Mouse (Mus musculus): ENCODE measurements around the gene Gm10840. TPM values are rescaled to one million over a fixed set of nuclear protein-coding genes. Genes with fewer than 3 reads are reported as not detected.
"Not testable (repeated sequence)": the region's sequence is repeated elsewhere in the genome, so short reads cannot be mapped to it uniquely, and the experiment has no call there.

Gm10840 gene
- not detected in 2 replicates for total RNA-seq (2014; rRNA removed)
- polyA plus RNA-seq (2015; fragmentation: Nextera tagmentation; extraction: Ambion mirVana) = not detected in 2 replicates

DNA sequence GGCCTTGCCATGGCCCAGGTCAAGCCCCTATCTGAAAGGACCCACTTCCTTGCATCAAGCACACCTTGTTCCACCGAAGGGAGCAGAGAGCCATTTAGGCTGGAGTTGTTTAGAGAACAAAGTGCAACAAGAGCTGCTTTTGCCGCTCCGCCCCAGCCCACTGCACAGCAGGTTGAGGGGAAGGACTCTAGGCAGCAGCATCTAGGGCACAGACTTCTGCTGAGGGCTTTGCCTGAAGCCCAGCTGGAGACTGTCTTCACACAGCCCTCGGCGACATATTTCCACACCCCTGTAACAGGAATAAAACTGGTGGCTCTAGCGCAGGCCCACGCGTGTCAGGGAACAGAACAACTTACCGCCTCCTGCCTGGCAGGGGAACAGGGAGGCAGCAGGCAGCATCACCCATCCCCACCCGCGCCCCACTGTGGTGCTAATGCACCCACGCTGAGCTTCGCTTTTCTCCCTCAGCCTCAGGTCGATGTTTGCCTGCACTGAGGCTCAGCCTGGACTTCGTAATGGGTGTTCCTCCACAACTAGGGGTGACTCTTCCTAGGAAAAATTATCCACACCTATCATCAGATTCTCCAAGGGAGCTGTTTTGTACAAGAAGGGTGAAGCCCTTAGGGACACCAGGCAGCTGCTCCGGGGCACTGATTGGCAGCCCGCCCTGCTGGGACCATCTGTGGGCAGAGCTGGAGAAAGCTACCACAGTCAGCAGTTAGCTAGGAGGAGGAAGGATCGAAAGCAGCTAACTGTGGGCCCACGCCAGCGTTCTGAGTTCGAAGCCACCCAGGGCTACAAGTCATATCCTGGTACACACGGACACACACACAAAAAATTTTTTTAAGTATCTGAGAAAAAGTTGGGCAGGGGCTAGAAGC lies at the start of gene Gm10840, which contains the start of gene Limd2:
Gene Gm10840, plus strand, starts transcription at position 10 of the 881 bp plus-strand sequence.
Gene Limd2, minus strand, starts transcription at position 20 of the 881 bp plus-strand sequence.
- ATAC-seq = peak; percentile 15; the same call in 1 of the 2 replicates
- Histone ChIP-seq H3K27me3 (ENCODE audit: insufficient read depth, low read length) (no peaks in the 10 kb centered on the region), H3K9me3 (ENCODE audit: low read length) (no peaks in the 10 kb centered on the region), H3K4me3 (ENCODE audit: low read length) (peak within 1 kb of the TSS; percentile 59), H3K27ac (peak within 1 kb of the TSS; percentile 95), H3K4me2 (ENCODE audit: low read depth, low read length) (peak within 1 kb of the TSS; percentile 87), H3K9ac (replicated peaks; ENCODE audit: low read length) (peak within 1 kb of the TSS; percentile 75), H3K4me1 (ENCODE audit: insufficient read depth, low read length) (peaks cover 11% of the 10 kb centered on the region; the same call in 1 of the 2 replicates), H3K36me3 (ENCODE audit: insufficient read depth, low read length) (peaks cover 39% of the 10 kb centered on the region)
- TF ChIP-seq CTCF (IDR thresholded peaks at IDR 0.05; ENCODE audit: low read depth) = no peak
- 23% methylated on average over 22 of the region's 22 CpGs for WGBS
- peak; percentile 52 for DNase-seq (ENCODE audit: low spot score)

DNA sequence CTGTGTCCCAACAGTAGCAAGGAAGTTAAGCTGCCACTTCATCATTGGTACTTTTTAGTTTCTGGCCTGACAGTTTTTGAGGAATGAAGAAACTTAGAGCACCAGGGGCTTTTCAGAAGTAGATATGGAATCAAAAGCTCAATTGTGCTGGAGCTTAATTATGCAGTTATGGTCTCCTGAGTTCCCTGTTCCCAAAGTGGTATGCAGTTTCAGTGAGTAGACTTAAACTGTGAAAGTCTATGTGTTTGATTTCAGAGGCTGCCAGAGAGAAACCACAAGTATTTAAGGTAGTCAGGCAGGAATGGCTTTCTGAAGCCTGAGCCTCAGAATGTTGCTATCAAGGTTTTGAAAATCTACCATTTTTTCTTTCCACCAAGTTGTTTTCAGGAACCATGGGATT lies 49.0 kb upstream of the Gm10840 start:
- Histone ChIP-seq H3K4me1 (ENCODE audit: insufficient read depth, low read length) (no peaks in the 10 kb centered on the region), H3K36me3 (ENCODE audit: insufficient read depth, low read length) (no peaks in the 10 kb centered on the region), H3K27ac (no peak overlapping the region), H3K9ac (replicated peaks; ENCODE audit: low read length) (no peak overlapping the region), H3K27me3 (ENCODE audit: insufficient read depth, low read length) (no peaks in the 10 kb centered on the region), H3K4me3 (ENCODE audit: low read length) (no peak overlapping the region), H3K9me3 (ENCODE audit: low read length) (no peaks in the 10 kb centered on the region), H3K4me2 (ENCODE audit: low read depth, low read length) (no peak overlapping the region)
- no peak for DNase-seq (ENCODE audit: low spot score)
- ATAC-seq = no peak
- no peak for TF ChIP-seq CTCF (IDR thresholded peaks at IDR 0.05; ENCODE audit: low read depth)

DNA sequence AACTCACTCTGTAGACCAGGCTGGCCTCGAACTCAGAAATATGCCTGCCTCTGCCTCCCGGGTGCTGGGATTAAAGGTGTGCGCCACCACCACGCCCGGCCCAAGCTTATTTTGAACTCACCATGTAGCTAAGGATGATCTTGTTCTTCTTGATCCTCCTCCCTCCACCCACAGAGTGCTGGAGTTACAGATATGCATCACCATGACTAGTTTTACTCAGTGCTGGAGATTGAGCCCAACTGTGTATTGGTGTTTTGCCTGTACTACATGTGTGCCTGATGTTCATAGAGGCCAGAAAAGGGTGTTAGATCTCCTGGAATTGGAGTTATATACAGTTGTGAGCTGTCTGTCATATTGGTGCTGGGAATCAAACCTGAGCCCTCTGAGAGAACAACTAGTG lies 38.4 kb upstream of the Gm10840 start:
- Histone ChIP-seq H3K9me3 (ENCODE audit: low read length) (no peaks in the 10 kb centered on the region), H3K27ac (no peak overlapping the region), H3K36me3 (ENCODE audit: insufficient read depth, low read length) (peaks cover 34% of the 10 kb centered on the region), H3K9ac (replicated peaks; ENCODE audit: low read length) (no peak overlapping the region), H3K27me3 (ENCODE audit: insufficient read depth, low read length) (no peaks in the 10 kb centered on the region), H3K4me2 (ENCODE audit: low read depth, low read length) (no peak overlapping the region), H3K4me3 (ENCODE audit: low read length) (no peak overlapping the region), H3K4me1 (ENCODE audit: insufficient read depth, low read length) (no peaks in the 10 kb centered on the region)
- 95% methylated on average over 5 of the region's 5 CpGs for WGBS
- ATAC-seq (no peak), DNase-seq (ENCODE audit: low spot score) (no peak)
- no peak for TF ChIP-seq CTCF (IDR thresholded peaks at IDR 0.05; ENCODE audit: low read depth)

DNA sequence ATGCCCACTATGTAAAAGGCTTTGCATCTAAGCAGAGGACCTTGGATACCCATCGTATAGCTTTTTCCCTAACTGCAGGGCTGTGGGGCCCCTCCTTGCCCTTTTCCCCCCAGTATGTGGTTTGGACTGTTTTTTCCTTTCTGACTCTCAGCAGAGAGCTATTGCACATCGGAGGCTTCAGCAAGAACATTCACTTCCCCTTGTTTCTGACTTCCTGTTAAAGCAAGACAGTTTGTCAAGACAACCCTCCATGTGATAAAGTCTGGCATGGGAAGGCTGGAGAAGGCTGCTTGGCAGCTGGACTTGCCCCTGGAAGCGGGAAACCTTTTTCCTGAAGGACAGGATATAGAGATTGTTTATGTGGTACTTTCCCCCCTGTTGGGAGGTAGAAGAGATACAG lies 37.9 kb upstream of the Gm10840 start:
- no peak for ATAC-seq
- H3K4me2 ChIP-seq (ENCODE audit: low read depth, low read length) = no peak overlapping the region
- no peak for DNase-seq (ENCODE audit: low spot score)
- no peaks in the 10 kb centered on the region for H3K9me3 ChIP-seq (ENCODE audit: low read length)
- H3K4me1 ChIP-seq (ENCODE audit: insufficient read depth, low read length) = no peaks in the 10 kb centered on the region
- no peak overlapping the region for H3K9ac ChIP-seq (replicated peaks; ENCODE audit: low read length)
- peaks cover 30% of the 10 kb centered on the region for H3K36me3 ChIP-seq (ENCODE audit: insufficient read depth, low read length)
- 86% methylated on average over 3 of the region's 3 CpGs for WGBS
- no peaks in the 10 kb centered on the region for H3K27me3 ChIP-seq (ENCODE audit: insufficient read depth, low read length)
- no peak for TF ChIP-seq CTCF (IDR thresholded peaks at IDR 0.05; ENCODE audit: low read depth)
- H3K4me3 ChIP-seq (ENCODE audit: low read length) = no peak overlapping the region
- H3K27ac ChIP-seq = no peak overlapping the region

DNA sequence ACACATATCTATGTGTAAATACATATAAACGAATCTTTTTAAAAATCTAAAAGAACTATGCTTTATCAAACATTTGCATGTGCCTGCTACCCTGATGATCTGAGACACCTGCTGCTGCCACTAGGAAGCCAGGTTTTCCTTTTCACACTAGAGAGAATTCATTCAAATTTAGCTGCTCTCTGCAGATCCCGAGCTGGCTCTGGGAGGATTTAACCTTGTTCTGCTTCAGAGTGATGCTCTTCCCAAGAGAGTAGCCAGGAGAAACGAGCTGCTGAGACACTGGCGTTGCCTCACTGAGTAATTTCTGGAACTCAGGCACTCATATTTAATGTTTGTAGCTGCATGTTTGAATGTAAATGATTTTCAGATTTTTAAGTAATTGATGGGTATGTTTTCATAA lies 35.9 kb upstream of the Gm10840 start:
- H3K27me3 ChIP-seq (ENCODE audit: insufficient read depth, low read length) = no peaks in the 10 kb centered on the region
- H3K36me3 ChIP-seq (ENCODE audit: insufficient read depth, low read length) = peaks cover 30% of the 10 kb centered on the region
- no peak for TF ChIP-seq CTCF (IDR thresholded peaks at IDR 0.05; ENCODE audit: low read depth)
- H3K4me3 ChIP-seq (ENCODE audit: low read length) = no peak overlapping the region
- DNase-seq (ENCODE audit: low spot score) (no peak), ATAC-seq (no peak)
- H3K4me2 ChIP-seq (ENCODE audit: low read depth, low read length) = no peak overlapping the region
- no peaks in the 10 kb centered on the region for H3K4me1 ChIP-seq (ENCODE audit: insufficient read depth, low read length)
- no peaks in the 10 kb centered on the region for H3K9me3 ChIP-seq (ENCODE audit: low read length)
- no peak overlapping the region for H3K27ac ChIP-seq
- H3K9ac ChIP-seq (replicated peaks; ENCODE audit: low read length) = no peak overlapping the region
- WGBS = 74% methylated on average over 4 of the region's 4 CpGs

DNA sequence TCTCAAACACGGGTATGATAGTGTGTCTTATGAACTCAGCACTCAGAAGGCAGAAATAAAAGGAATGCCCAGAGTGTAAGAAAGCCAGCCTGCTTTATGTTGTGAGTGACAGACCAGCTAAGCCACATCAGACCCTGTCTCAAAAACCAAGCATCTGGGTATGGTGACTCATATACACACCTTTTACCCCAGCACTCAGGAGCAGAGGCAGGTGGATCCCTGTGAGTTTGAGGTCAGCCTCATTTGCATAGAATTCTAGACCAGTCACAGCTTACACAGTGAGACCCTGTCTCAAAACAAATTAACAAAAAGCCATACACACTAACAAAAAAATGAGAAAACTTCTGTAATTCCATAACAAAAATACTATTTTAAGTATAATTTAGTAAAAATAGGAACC lies 34.8 kb upstream of the Gm10840 start:
- H3K27me3 ChIP-seq (ENCODE audit: insufficient read depth, low read length) = no peaks in the 10 kb centered on the region
- peaks cover 33% of the 10 kb centered on the region; the same call in 1 of the 2 replicates for H3K36me3 ChIP-seq (ENCODE audit: insufficient read depth, low read length)
- DNase-seq (ENCODE audit: low spot score) (no peak), ATAC-seq (no peak)
- no peaks in the 10 kb centered on the region for H3K4me1 ChIP-seq (ENCODE audit: insufficient read depth, low read length)
- H3K4me2 ChIP-seq (ENCODE audit: low read depth, low read length) = no peak overlapping the region
- WGBS = 87% methylated on average over 1 of the region's 1 CpGs
- no peaks in the 10 kb centered on the region for H3K9me3 ChIP-seq (ENCODE audit: low read length)
- no peak overlapping the region for H3K4me3 ChIP-seq (ENCODE audit: low read length)
- H3K9ac ChIP-seq (replicated peaks; ENCODE audit: low read length) = no peak overlapping the region
- H3K27ac ChIP-seq = no peak overlapping the region
- no peak for TF ChIP-seq CTCF (IDR thresholded peaks at IDR 0.05; ENCODE audit: low read depth)

DNA sequence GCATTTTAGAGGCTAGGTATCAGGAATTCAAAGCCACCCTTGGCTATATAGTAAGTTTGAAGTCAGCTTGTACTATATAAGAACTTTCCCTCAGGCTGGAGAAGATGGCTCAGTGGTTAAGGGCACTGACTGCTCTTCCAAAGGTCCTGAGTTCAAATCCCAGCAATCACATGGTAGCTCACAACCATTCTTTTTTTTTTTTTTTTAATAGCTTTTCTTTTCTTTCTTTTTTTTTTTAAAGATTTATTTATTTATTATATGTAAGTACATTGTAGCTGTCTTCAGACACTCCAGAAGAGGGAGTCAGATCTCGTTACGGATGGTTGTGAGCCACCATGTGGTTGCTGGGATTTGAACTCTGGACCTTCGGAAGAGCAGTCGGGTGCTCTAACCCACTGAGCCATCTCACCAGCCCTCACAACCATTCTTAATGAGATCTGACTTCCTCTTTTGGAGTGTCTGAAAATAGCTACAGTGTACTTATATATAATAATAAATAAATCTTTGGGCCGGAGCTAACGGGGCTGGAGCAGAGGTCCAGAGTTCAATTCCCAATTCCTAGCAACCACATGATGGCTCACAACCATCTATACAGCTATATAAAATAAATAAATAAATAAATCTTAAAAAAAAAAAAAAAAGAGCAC lies 33.8 kb upstream of the Gm10840 start:
- H3K4me1 ChIP-seq (ENCODE audit: insufficient read depth, low read length); H3K4me3 ChIP-seq (ENCODE audit: low read length); H3K27me3 ChIP-seq (ENCODE audit: insufficient read depth, low read length); H3K9me3 ChIP-seq (ENCODE audit: low read length); DNase-seq (ENCODE audit: low spot score); H3K27ac ChIP-seq; H3K9ac ChIP-seq (replicated peaks; ENCODE audit: low read length); ATAC-seq; H3K4me2 ChIP-seq (ENCODE audit: low read depth, low read length): not testable (repeated sequence)
- 96% methylated on average over 4 of the region's 6 CpGs for WGBS
- H3K36me3 ChIP-seq (ENCODE audit: insufficient read depth, low read length) = peaks cover 33% of the 10 kb centered on the region; the same call in 1 of the 2 replicates

Data from hindbrain, postnatal 0 days (tissue).